Mouse (Mus musculus): ENCODE measurements around the gene Rasal2.

Gene Rasal2

GRCm38 (mm10) chr1:157439101-157439500 is 26.7 kb upstream of the Rasal2 start:
- no peak for DNase-seq

DNA sequence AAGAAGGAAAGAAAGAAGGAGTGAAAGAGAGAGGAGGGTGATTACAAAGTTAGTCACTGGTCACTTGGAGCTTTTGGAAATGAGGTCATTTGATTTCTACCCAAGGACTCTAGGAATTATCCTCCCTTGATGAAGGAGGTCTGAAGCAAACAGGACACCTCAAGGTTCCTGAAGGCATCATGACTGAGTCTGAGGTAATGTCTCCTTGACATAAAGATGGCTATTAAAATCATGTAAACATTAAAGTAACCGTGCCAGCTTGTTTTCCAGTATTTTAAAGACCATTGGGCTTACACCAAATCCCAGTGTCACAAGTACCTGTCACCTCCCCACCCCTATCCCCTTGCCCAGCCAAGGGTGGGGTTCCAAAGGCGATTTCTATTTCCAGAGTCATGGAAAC is 25.9 kb upstream of the Rasal2 start:
- DNase-seq: no peak

DNA sequence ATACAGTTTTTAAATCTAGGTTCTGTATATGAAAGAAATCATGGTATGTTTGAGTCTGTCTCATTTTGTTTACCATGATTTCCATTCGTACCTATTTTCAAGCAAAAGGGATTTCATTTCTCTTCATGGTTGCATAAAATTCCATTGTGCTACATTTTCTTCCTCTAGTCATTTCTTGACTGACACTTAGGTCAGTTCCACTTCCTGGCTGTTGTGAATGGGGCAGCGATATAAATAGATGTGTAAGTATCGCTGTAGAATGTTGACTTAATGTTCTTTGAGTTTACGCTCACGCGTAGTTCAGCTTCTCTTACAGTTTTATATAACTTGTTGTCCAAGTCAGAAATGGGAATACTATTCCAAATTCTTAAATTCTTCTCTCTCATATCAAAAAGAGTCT is 23.5 kb upstream of the Rasal2 start:
- DNase-seq: no peak

- DNase-seq: no peak
These were observed 22.0 kb upstream of the Rasal2 start for GRCm38 (mm10) chr1:157434404-157434803.

DNA sequence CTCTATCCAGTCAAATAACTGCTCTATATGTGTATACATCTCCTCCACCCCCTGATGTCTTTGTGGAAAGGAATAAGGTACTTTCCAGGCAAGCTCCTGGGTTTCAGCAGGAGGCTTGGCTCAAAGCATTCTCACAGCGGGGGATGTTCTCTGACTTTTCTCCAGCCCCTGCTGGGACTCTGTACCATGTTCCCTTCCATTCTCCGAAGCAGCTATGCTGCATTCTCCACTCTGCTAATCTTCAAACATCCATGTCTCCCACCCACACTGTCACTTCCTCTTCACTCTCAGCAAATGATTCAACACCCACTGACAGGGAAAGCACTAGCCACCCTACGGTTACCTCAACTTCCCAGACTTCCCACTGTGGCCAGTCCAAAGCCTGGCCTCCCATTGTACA is 20.9 kb upstream of the Rasal2 start:
- DNase-seq: no peak

- peak in 1 of 2 experiments; percentile 8 for DNase-seq
These were observed 16.0 kb upstream of the Rasal2 start for GRCm38 (mm10) chr1:157428366-157428765.

DNA sequence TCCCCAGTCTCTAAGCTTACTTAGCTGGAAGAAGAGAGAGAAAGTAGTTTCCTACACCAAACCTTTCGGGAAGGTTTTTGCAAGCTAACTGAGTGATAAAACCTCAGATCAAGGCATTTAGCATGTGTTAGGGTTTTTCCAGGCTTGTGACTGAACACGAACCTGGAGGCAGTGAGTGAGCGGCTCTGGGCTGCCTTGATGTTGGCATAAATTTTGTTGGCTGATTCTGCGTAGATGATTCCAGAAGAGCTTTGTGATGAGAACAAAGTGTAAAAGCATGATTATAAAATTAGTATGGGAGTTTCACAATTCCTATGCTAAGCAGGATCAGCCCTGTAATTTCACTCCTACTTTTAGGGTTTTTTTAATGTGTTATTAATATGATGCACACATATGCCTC is 15.2 kb upstream of the Rasal2 start:
- no peak for DNase-seq

DNA sequence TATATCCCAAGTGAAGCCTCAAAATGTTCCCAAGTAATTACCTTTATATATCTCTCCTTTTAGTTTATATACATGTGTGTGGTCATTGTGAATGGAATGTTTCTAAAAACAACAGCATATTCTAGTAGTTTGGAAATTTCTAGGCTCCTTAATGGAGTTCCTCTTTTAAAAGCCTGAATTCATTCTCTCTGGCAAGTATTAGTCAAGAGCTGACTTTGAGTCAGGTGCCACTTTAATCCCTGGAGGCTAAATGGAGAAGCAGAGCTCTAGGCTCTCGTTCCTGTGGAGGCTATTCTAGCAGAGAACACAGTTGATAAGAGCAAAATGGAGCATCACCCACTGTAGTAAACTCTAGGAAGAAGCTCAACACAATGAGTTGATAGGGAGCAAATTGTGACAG is 14.5 kb upstream of the Rasal2 start:
- no peak for DNase-seq

GRCm38 (mm10) chr1:157425741-157426427 is 13.5 kb upstream of the Rasal2 start:
- DNase-seq: no peak

- DNase-seq: no peak
These were observed 5.5 kb upstream of the Rasal2 start for GRCm38 (mm10) chr1:157417861-157418260.

GRCm38 (mm10) chr1:157417414-157417813 is 5.0 kb upstream of the Rasal2 start:
- no peak for DNase-seq

DNA sequence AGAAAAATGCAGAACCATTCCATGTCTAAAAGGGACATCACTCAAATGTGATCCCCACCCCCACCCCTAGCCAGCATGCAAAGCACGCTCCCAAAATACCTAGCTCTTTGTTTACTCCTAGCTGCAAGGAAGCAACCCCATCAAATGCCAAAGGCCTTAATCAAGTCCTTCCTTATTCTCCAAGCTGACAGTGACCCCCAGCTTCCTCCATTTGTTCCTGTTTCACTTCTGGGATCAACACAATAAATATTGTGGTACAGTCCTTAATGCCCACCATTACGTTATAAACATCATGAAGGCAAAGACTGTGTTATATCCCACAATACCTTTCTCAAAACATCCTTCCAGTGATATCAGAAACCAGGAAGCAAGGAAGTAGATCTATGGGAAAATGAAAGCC is 4.2 kb upstream of the Rasal2 start:
- no peak for DNase-seq

DNA sequence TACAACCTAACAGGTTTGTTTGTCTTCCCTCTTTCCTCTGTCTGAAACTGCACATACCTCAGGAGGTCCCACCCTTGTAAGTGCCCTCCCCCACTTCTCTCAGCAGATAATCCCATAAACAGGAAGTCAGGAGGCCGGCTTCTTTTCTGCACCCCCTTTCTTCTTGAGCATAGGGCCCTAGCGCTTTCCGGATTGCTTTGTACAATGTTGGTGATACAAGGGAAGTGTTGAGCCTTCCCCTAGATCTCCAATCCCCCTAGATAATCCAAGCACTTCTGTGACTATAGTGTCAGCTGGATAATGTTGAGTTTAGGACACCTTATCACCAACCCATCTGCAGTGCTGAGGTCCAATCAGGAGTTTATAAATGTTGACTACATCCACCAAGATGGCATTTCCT is 3.4 kb upstream of the Rasal2 start:
- DNase-seq: no peak

GRCm38 (mm10) chr1:157411711-157412380 is 549 bp downstream of the Rasal2 start:
- DNase-seq: peak; percentile 9 to 14

DNA sequence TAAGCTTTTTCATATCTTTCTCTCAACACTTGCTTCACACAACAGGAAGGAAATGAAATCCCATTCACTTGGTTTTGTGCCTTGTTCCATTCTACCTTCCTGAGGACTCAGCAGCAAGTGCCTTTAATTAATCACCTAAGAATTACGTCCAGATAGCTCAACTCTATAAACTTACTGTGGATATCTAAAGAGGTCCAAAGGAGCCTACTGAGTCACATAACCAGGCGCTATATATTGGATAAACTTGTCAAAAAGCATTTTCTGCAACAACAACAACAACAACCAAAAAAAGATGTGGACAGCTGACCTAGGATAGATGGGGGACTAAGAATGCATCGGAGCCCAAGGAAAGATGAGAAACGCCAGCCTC is 1.1 kb downstream of the Rasal2 start:
- DNase-seq: no peak

DNA sequence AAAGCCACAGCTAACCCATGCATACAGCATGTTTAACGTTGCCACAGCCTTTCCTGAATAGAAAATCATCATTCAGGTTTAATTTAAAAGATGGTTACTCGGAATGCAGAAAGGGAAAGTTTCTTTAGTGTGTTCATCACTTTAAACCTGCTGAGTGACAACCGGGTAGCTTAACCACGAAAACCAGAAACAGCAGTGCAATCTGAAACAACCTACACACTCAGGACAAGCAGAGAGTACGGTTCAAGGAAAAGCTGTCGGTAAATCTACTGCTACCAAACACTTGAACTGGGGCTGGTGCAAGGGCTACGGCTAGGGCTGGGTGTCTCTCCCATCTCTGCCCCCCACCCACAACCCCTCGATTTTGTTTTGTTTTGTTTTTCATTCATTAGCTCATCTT is 1.5 kb downstream of the Rasal2 start:
- DNase-seq: no peak

DNA sequence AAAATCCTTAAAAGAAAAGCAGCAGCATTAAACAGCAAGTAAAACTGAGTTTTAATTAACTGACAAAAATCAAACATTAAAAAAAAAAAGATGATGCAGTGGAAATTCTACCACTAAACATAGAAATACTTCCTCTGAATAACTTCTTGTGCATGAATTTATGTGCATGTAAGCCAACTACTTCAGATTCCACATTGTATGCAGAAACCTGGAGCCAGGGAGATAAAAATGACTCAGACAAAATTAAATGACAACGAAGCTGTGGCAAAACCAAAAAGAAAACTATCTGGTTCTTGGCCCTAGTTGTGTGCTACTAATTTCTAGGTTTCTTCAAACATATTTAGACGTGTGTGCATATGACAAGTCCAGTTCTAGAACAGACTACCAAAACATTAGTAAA is 2.7 kb downstream of the Rasal2 start:
- no peak for DNase-seq

GRCm38 (mm10) chr1:157388027-157388426 is 24.4 kb downstream of the Rasal2 start:
- DNase-seq: no peak

- no peak for DNase-seq
These were observed 31.7 kb downstream of the Rasal2 start for GRCm38 (mm10) chr1:157380694-157381093.

DNA sequence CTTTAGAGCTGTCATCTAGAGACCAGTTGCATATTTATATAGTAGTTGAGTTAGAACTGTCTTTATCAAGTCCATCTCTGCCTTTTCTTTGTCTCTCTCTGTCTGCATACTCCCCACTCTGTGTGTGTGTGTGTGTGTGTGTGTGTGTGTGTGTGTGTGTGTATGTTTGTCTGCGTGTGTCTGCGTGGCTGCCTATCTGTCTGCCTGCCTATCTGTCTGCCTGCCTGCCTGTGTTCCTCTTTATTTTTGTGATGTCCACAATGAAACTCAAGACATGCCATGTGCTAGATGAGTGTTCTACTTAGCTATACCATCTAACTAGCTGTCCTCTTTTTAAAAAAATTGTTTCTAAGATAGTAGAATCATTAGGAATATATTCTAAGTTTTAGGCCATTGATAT is 42.0 kb downstream of the Rasal2 start:
- DNase-seq: no peak

GRCm38 (mm10) chr1:157368316-157368715 is 44.1 kb downstream of the Rasal2 start:
- no peak for DNase-seq

GRCm38 (mm10) chr1:157346661-157347060 is 65.7 kb downstream of the Rasal2 start:
- no peak for DNase-seq

GRCm38 (mm10) chr1:157343519-157343918 is 68.9 kb downstream of the Rasal2 start:
- no peak for DNase-seq

DNA sequence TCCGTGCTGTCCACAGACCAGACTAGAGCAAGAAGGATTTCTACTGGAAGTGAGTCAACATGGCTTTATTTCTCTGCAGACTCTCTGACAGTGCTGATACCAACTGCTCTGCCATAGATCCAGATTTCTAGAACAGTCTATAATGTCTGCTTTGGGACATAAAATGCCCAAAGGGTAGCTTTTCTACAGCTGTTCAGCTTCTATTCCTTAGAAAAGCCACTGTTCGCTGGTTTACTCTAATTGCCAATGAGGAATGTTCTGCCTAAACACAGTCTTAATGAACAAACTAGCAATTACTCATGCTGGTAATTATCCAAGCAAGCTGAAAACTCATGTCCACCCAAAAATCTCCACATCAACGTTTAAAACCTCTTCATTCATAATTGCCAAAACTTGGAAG is 77.6 kb downstream of the Rasal2 start:
- DNase-seq: no peak

GRCm38 (mm10) chr1:157328068-157328467 is 84.3 kb downstream of the Rasal2 start:
- DNase-seq: no peak

All from thymus, adult 18-20 months (tissue).